Mouse (Mus musculus) heart, embryonic 16.5 days (tissue): ENCODE measurements at regions not wholly inside any gene's neighbourhood (a gene's known extent, or its start where the extent isn't known, plus 50 kb on each side); places are given as distances from the start of the nearest gene placed in this dataset.

ENCODE experiments used
- ATAC-seq: fragments of 200-750 bp; cut with Nextera tagmentation; replicated peaks from 2 replicates; pipeline ENCODE4 v1.8.0; 2017; ENCODE audit warnings: moderate number of reproducible peaks; ENCODE audit not compliant: insufficient read depth, low FRiP score; ENCODE audit errors: extremely low read depth
- H3K27ac ChIP-seq: fragments of 300-500 bp; sonication (generic); 2 replicates; pipeline ENCODE4 v1.5.1; 2014; ENCODE audit warnings: mild to moderate bottlenecking, low read length, control low read depth, moderate library complexity
- H3K27me3 ChIP-seq: fragments of 300-500 bp; sonication (generic); 2 replicates; pipeline ENCODE4 v1.6.1; 2014; ENCODE audit warnings: low read length, mixed read lengths; ENCODE audit not compliant: control insufficient read depth, insufficient read depth
- H3K36me3 ChIP-seq: fragments of 300-500 bp; sonication (generic); 2 replicates; pipeline ENCODE4 v1.6.1; 2014; ENCODE audit not compliant: control insufficient read depth, insufficient read depth
- H3K4me1 ChIP-seq: fragments of 300-500 bp; sonication (generic); 2 replicates; pipeline ENCODE4 v1.6.1; 2014; ENCODE audit warnings: low read length, mixed read lengths; ENCODE audit not compliant: control insufficient read depth, insufficient read depth
- H3K4me2 ChIP-seq: fragments of 300-500 bp; sonication (generic); 2 replicates; pipeline ENCODE4 v1.6.1; 2014; ENCODE audit warnings: low read depth, mild to moderate bottlenecking, control low read depth, low read length
- H3K4me3 ChIP-seq: fragments of 300-500 bp; sonication (generic); 2 replicates; pipeline ENCODE4 v1.5.1; 2014; ENCODE audit warnings: mild to moderate bottlenecking, control low read depth, low read length
- H3K9ac ChIP-seq: fragments of 300-500 bp; sonication (generic); 2 replicates; pipeline ENCODE4 v1.6.1; 2014; ENCODE audit warnings: low read length, control low read depth
- H3K9me3 ChIP-seq: fragments of 300-500 bp; sonication (generic); replicated peaks from 2 replicates; pipeline ENCODE4 v1.6.1; 2016; ENCODE audit warnings: low read length; ENCODE audit not compliant: control insufficient read depth
- WGBS: fragments of 180-500 bp; shearing (Covaris S2); extraction: QIAGEN DNeasy Blood & Tissue Kit; methylation state at CpG from one replicate; pipeline ENCODE4 v1.1.7; 2014; 5-methylcytosine and 5-hydroxymethylcytosine counted together

- Histone ChIP-seq H3K27ac (no peak overlapping the region), H3K4me2 (no peak overlapping the region), H3K9me3 (no peaks in the 10 kb centered on the region), H3K4me3 (no peak overlapping the region), H3K36me3 (no peaks in the 10 kb centered on the region), H3K9ac (no peak overlapping the region), H3K27me3 (0 out of 2 replicates have a peak, but pooled peaks cover 3% of the 10 kb centered on the region), H3K4me1 (no peaks in the 10 kb centered on the region)
- no peak for ATAC-seq
- 72% methylated on average over 8 of the region's 8 CpGs for WGBS
Observed at GRCm38 (mm10) chr4:125810247-125810646, 214.1 kb upstream of the Csf3r start.

DNA sequence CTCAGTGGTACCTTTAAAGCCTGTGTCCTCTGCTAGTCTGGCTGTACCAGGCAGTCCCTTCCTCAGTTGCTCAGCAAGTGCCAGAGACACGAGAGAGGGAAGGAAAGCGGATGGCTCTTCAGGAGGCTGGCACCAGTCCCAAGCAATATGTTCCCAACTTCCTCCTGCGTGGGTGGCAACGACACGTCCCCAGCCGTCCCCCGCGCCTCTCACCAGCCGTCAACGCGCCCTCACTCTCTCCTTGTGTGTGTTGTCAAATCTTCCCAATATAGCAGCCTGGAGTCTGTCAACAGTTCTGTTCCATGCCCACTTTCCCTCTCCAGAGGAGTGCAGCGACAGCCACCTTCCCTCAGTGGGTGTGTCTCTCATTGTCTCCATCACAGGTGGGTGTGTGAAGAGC is 210.0 kb upstream of the Csf3r start:
- 35% methylated on average over 12 of the region's 12 CpGs for WGBS
- H3K4me2 ChIP-seq: no peak overlapping the region
- no peak overlapping the region for H3K9ac ChIP-seq
- peak; percentile 77 for ATAC-seq
- H3K27me3 ChIP-seq: peaks cover 10% of the 10 kb centered on the region; the same call in 1 of the 2 replicates
- no peaks in the 10 kb centered on the region for H3K9me3 ChIP-seq
- no peaks in the 10 kb centered on the region for H3K36me3 ChIP-seq
- H3K4me1 ChIP-seq: no peaks in the 10 kb centered on the region
- H3K27ac ChIP-seq: no peak overlapping the region
- H3K4me3 ChIP-seq: no peak overlapping the region

DNA sequence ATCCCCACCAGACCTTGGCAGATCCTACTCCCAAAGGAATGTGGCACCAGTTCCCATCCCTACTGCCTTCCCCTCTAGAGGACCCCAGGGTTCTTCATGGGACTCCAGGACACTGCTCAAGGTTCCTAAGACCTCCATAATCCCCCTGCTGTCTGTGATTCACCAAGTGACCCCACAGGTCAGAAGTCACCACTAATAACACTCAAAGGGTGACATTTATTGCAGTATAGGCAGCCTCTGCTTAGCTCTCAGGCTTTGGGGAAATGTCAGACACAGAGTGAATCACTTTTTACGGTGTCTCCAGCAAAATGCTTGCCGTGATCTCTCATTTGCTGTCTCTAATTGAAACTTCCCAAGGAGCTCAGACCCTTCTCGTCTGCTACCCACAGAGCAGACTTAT is 209.1 kb upstream of the Csf3r start:
- WGBS: 75% methylated on average over 3 of the region's 3 CpGs
- Histone ChIP-seq H3K36me3 (no peaks in the 10 kb centered on the region), H3K9ac (no peak overlapping the region), H3K27me3 (peaks cover 14% of the 10 kb centered on the region; the same call in 1 of the 2 replicates), H3K4me1 (no peaks in the 10 kb centered on the region), H3K27ac (no peak overlapping the region), H3K4me2 (no peak overlapping the region), H3K4me3 (no peak overlapping the region), H3K9me3 (no peaks in the 10 kb centered on the region)
- ATAC-seq: no peak

DNA sequence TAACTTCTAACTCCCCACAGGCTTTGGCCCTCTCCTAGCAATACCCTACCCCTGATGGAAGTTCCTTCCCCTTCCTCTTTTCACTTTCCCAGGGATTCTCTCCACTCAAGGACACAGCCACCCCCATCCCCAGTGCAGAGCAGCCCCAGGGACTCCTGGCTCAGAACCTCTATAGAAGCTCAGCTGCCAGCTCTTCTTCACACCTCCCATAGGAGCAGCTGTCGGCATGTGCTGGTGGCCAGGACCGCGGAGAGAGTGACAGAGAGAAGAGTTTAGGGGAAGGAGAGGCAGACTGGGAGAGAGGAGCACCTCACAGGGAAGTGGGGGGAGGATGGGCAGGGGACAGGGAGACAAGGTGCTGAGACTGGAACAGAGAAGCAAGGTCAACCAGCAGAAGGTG is 199.8 kb upstream of the Csf3r start:
- Histone ChIP-seq H3K4me3 (no peak overlapping the region), H3K27me3 (peaks cover 2% of the 10 kb centered on the region; the same call in 1 of the 2 replicates), H3K36me3 (no peaks in the 10 kb centered on the region), H3K4me2 (no peak overlapping the region), H3K27ac (no peak overlapping the region), H3K9ac (no peak overlapping the region), H3K9me3 (no peaks in the 10 kb centered on the region), H3K4me1 (no peaks in the 10 kb centered on the region)
- 12% methylated on average over 3 of the region's 3 CpGs for WGBS
- ATAC-seq: no peak

DNA sequence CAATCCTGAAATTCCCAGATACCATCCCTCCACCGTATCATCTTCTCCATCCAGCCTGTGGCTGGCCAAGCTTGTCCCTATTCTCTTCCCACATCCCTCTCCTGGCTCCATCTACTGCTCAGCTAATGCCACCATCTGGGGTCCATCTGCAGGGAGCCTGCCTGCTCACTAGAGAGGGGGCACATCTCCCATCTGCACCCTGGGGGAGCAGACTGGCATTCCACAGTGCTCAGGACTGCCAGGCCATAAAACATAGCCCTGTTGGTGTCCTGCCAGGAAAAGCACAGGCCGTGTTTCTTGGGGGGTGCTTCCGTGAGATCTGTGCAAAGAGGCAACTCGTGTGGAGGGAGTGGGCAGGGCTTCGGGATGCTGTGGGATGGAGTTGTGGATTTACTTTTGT is 197.9 kb upstream of the Csf3r start:
- no peaks in the 10 kb centered on the region for H3K9me3 ChIP-seq
- no peak overlapping the region for H3K4me3 ChIP-seq
- H3K9ac ChIP-seq: no peak overlapping the region
- H3K27ac ChIP-seq: no peak overlapping the region
- H3K36me3 ChIP-seq: no peaks in the 10 kb centered on the region
- ATAC-seq: no peak
- no peak overlapping the region for H3K4me2 ChIP-seq
- no peaks in the 10 kb centered on the region for H3K4me1 ChIP-seq
- 65% methylated on average over 5 of the region's 5 CpGs for WGBS
- no peaks in the 10 kb centered on the region for H3K27me3 ChIP-seq

- no peak overlapping the region for H3K4me3 ChIP-seq
- no peak overlapping the region for H3K9ac ChIP-seq
- under 1% methylated on average over 8 of the region's 8 CpGs for WGBS
- no peak overlapping the region for H3K27ac ChIP-seq
- no peak overlapping the region for H3K4me2 ChIP-seq
- H3K27me3 ChIP-seq: no peaks in the 10 kb centered on the region; the same call in 1 of the 2 replicates
- no peaks in the 10 kb centered on the region for H3K36me3 ChIP-seq
- ATAC-seq: no peak
- no peaks in the 10 kb centered on the region for H3K9me3 ChIP-seq
- H3K4me1 ChIP-seq: no peaks in the 10 kb centered on the region
Observed at GRCm38 (mm10) chr4:125835250-125835649, 189.1 kb upstream of the Csf3r start.

- no peak for ATAC-seq
- H3K27me3 ChIP-seq: peaks cover 3% of the 10 kb centered on the region; the same call in 1 of the 2 replicates
- no peak overlapping the region for H3K9ac ChIP-seq
- H3K4me2 ChIP-seq: no peak overlapping the region
- H3K4me1 ChIP-seq: no peaks in the 10 kb centered on the region
- H3K9me3 ChIP-seq: no peaks in the 10 kb centered on the region
- 71% methylated on average over 3 of the region's 3 CpGs for WGBS
- no peak overlapping the region for H3K27ac ChIP-seq
- H3K36me3 ChIP-seq: no peaks in the 10 kb centered on the region
- H3K4me3 ChIP-seq: no peak overlapping the region
Observed at GRCm38 (mm10) chr4:125847568-125847967, 176.8 kb upstream of the Csf3r start.

GRCm38 (mm10) chr4:125850300-125850699 is 174.1 kb upstream of the Csf3r start:
- WGBS: 9% methylated on average over 4 of the region's 4 CpGs
- no peaks in the 10 kb centered on the region for H3K4me1 ChIP-seq
- H3K9ac ChIP-seq: no peak overlapping the region
- ATAC-seq: no peak
- no peaks in the 10 kb centered on the region for H3K9me3 ChIP-seq
- H3K4me3 ChIP-seq: no peak overlapping the region
- peaks cover 3% of the 10 kb centered on the region; the same call in 1 of the 2 replicates for H3K27me3 ChIP-seq
- no peak overlapping the region for H3K4me2 ChIP-seq
- no peaks in the 10 kb centered on the region for H3K36me3 ChIP-seq
- H3K27ac ChIP-seq: no peak overlapping the region

DNA sequence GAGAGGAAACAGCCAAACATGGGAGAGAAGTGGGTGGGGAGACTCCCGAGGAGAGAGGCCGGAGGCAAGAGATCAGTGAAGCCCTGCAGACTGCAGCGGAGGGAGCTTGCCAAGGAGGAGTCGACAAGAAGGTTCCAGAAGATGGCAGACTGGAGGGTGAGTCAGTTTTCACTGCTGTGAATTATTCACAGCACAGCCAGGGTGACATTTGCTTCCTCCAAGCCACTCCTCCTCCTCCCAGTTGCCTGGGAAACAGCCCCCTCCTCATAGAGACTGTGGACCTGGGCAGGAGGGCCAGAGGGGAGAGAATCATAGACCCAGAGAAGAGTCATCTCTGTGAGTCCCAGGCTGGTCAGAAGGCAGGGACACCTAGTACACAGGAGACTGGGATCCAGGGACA is 171.8 kb upstream of the Csf3r start:
- Histone ChIP-seq H3K9ac (no peak overlapping the region), H3K4me2 (no peak overlapping the region), H3K27me3 (peaks cover 3% of the 10 kb centered on the region; the same call in 1 of the 2 replicates), H3K4me3 (no peak overlapping the region), H3K27ac (no peak overlapping the region), H3K4me1 (no peaks in the 10 kb centered on the region), H3K9me3 (no peaks in the 10 kb centered on the region), H3K36me3 (no peaks in the 10 kb centered on the region)
- no peak for ATAC-seq
- WGBS: 60% methylated on average over 4 of the region's 4 CpGs
